Mouse (Mus musculus) cerebellum, adult 18-20 months (tissue): ENCODE measurements around the gene Gtf2ird2.

Experiments used
- DNase-seq, 2 experiments: peaks; one replicate each; pipeline ENCODE4 v3.0.0; 2021

The Gtf2ird2 gene

GRCm38 (mm10) chr5:134183880-134184808 is at the start of gene Gtf2ird2:
Gene Gtf2ird2, plus strand, starts transcription at chr5:134184019.
- peak; percentile 99 to 100 for DNase-seq

- DNase-seq = no peak
Observed at GRCm38 (mm10) chr5:134136022-134136421, 47.8 kb upstream of the Gtf2ird2 start.

- DNase-seq = no peak
Observed at GRCm38 (mm10) chr5:134137933-134138332, 45.9 kb upstream of the Gtf2ird2 start.

GRCm38 (mm10) chr5:134139429-134139828 is 44.4 kb upstream of the Gtf2ird2 start:
- no peak for DNase-seq

- no peak for DNase-seq
Observed at GRCm38 (mm10) chr5:134141236-134141635, 42.6 kb upstream of the Gtf2ird2 start.

DNA sequence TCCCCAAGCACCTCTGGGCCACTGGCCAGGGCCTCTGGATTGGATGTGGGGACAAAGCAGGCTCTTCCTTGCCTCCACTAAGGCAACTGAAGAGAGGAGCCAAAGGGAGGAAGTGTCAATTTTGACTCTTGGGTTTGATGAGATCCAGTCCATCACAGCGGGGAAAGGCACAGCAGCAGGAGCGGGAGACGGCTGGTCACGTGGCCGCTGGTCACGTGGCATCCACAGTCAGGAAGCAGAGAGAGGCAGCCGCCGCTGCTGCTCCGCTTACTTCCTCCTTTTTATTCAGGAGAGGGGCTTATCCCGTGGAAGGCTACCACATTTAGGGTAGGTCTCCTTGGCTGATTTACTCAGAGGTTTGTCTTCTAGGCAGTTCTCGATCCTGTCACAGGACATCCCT is 41.4 kb upstream of the Gtf2ird2 start:
- no peak for DNase-seq

DNA sequence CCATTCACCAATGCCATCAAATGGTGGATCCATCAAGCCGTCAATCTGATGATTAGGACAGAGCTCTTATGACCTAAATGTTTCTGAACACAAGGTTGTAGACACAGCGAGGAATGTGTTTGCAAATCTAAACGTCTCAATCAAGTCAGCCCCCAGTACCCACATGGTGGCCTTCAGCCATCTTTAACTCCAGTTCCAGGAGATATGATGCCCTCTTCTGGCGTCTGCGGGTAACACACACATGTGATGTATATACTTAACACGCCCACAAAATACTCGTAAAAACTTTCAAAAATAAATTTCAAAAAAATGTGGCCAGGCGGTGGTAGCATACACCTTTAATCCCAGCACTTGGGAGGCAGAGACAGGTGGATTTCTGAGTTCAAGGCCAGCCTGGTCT is 38.8 kb upstream of the Gtf2ird2 start:
- no peak for DNase-seq

GRCm38 (mm10) chr5:134147194-134147753 is 36.5 kb upstream of the Gtf2ird2 start:
- no peak for DNase-seq

GRCm38 (mm10) chr5:134148153-134148552 is 35.7 kb upstream of the Gtf2ird2 start:
- no peak for DNase-seq

DNA sequence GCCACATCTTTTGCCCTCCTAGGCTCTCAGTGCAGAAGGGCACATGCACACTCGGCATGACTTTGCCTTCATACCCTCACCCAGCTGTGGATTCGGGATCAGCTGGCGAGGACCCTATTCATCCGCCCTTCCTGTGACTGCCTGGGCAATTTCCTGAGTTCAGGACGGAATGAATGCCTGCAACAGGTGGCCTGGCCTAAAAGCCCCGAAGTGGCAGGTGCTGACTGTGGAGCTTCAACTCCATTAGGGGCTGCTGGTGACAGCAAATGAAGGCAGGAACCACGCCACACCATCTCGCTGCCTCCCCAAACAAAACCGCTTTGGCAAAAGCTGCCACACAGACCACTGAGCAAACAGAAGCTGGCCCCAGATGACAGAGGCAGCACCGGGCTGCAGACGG is 31.9 kb upstream of the Gtf2ird2 start:
- no peak for DNase-seq

DNA sequence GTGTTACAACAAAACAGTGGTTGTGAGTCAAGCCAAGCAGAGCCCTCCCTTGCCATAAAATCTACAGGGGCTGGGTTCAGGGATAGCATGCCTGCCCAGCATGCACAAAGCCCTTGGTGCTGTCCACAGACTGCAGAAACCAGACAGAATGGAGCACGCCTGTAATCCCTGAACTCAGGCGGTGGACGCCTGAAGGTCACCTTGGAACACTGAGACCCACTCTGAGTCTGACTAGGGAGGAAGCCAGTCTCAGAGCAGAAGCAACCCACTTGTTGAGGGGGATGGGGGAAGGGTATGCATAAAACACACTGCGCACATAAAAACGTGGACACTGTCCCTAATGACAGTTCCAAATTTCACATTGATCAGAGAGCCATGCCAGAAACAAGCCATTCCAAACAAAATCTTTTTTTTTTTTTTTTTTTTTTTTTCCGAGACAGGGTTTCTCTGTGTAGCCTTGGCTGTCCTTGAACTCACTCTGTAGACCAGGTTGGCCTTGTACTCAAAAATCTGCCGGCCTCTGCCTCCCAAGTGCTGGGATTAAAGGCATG is 27.8 kb upstream of the Gtf2ird2 start:
- no peak for DNase-seq

- DNase-seq = no peak
Observed at GRCm38 (mm10) chr5:134164688-134165087, 19.1 kb upstream of the Gtf2ird2 start.

- DNase-seq = no peak
Observed at GRCm38 (mm10) chr5:134166642-134167041, 17.2 kb upstream of the Gtf2ird2 start.

DNA sequence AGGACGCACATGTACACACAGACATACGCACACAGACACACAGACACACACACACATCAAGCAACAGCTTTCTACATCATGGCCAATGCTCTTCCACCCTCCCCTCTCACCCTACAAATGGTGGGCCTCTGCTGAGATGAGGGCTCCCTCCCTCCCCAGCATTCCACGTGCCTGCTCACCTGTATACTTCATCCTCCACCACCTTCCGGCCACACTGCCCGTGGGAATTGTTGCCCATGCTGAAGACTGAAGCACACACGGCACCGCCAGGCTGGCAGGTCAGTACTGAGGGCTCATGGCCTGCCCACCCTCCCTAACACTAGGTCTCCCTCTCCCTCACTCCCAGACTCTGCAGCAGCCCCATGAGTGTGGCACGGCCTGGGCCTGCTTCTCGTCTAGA is 15.8 kb upstream of the Gtf2ird2 start:
- no peak for DNase-seq

- DNase-seq = no peak
Observed at GRCm38 (mm10) chr5:134169231-134169630, 14.6 kb upstream of the Gtf2ird2 start.

GRCm38 (mm10) chr5:134170167-134170566 is 13.7 kb upstream of the Gtf2ird2 start:
- DNase-seq = no peak

DNA sequence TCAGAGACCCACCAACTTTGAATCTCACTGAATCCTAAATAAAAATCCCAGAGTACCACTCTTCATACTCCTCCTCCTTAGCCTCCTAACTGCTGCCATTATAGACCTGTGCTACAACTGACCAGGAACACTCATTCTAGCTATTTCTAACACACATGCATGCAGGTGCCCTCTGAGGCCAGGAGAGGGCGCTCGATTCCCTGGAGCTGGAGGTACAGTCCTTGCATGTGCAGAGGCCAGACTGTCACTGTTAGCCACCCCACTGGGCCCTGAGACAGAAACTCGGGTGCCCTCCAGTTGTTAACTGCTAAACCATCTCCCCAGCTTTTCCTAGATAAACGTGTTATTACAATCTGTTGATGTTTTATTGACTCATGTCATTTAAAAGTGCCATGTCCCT is 10.6 kb upstream of the Gtf2ird2 start:
- no peak for DNase-seq

DNA sequence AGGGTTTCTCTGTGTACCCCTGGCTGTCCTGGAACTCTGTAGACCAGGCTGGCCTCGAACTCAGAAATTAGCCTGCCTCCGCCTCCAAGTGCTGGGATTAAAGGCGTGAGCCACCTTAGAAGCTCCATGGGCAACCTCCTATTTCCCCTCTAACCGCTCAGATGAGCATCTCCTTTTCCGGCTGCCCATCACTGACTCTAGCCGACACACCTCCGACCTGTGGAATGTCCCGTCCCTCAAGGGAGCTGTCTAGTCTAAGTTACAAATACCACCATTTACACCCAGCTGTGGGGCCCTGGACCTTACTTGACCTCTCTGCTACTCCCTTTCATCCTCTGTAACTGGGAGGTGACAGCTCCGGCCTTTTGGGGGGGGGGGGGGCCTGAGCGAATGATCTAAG is 8.1 kb upstream of the Gtf2ird2 start:
- no peak for DNase-seq

- peak; percentile 87 for DNase-seq
Observed at GRCm38 (mm10) chr5:134176169-134176881, 7.5 kb upstream of the Gtf2ird2 start, which contains the start of gene Rcc1l. Gene Rcc1l, minus strand, starts transcription at chr5:134176774.

GRCm38 (mm10) chr5:134178536-134178935 is 5.3 kb upstream of the Gtf2ird2 start:
- no peak for DNase-seq

DNA sequence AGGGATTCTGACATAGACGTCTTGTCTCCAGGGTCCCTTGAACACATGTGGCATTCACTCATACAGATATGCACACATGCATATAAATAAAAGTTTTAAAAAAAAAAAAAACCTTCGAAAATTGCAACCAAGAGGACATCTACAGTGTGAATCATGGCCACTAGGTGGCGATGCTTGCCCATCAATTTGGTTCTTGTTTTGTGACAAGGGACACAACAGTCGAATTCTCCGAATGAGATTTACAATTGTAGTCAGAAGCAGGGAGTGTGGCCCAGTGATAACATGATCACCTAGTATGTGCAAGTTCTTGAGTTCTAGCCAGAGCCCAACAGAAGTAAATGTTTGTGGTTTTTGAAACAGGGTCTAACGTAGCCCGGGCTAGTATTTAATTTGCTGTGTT is 3.9 kb upstream of the Gtf2ird2 start:
- DNase-seq = peak; percentile 80 to 83

- no peak for DNase-seq
Observed at GRCm38 (mm10) chr5:134182172-134182571, 1.6 kb upstream of the Gtf2ird2 start.

GRCm38 (mm10) chr5:134182735-134183134 is 1.1 kb upstream of the Gtf2ird2 start:
- no peak for DNase-seq
